Mouse (Mus musculus): Measurements from ENCODE around the gene Palld.

Gene Palld

DNA sequence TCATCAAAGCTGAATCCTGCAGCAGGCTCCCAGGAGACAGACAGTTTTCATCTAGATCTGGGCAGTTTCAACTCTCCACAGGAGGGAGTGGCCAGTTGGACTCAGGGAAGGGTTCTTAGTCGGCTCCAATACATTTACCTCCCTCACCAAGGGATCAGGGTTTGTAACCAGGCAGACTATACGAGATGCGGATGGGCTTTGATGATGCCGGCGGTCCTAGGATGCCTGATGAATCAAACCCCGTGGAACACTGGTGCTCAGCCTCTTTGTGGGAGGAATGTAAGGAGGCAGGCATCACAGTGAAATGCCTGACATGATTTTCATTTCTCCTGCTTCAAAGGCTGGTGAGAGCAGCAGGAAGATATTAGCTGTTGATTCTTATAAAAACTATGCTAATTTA is 347.1 kb downstream of the Palld start:
- DNase-seq (ENCODE audit: low spot score in 2 of 2), result no peak

- DNase-seq (ENCODE audit: low spot score in 2 of 2), result no peak
Observed at GRCm38 (mm10) chr8:61552755-61553402, 349.6 kb downstream of the Palld start.

DNA sequence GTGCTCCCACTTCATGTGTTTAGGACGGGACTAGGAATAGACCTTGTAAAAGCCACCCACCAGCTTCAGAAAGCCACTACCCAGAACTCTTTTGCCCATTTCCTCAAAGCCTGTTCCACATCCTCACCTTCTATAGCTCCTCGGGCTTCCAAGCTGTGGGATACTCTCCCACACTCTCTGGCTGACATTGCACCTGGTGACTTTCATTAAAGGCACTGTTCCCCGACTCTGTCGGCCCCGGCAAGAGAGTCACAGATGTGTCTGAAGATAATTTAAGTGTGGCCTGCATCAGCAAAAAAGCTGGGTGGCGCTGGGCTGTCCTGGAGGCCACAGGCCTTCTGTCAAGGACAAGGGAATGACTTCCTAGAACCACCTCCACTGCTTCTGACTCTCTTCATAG is 350.3 kb downstream of the Palld start:
- no peak for DNase-seq (ENCODE audit: low spot score in 2 of 2)

DNA sequence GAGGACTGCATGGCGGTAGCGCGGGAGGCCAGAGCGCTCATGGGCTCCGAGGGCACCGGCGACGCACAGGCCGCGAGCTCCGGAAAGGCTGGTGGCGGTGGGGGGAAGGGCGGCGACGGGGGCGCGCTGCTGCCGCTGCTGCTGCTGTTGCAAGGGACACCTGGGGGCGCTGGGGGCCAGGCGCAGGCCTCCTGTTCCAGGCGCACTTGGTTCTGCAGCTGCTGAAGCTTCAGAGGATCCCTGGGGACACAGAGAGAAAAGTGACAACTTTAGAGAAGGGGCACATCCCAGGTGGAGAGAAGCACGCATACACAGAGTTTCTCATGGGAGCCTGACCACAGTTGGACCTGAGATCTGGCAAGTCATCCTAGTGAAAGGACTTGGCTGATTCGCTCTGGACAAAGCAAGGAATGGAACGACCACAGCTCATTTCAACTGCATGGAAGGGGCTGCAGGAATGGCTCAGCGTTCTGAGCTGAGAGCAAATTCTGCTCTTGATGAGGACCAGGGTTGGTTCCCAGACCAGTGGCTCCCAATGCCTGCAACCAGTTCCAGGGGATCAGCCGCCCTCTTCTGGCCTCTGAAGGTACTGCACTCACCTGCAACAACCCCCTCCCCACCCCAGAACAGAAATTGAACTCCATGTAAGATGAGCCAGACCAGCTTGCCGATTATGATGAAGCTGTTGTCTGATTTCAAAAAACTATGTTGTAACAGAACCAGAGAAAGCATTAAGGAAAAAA is 352.3 kb downstream of the Palld start:
- no peak for DNase-seq (ENCODE audit: low spot score in 2 of 2)

GRCm38 (mm10) chr8:61549585-61549984 is 352.9 kb downstream of the Palld start:
- DNase-seq (ENCODE audit: low spot score in 2 of 2), result no peak

GRCm38 (mm10) chr8:61539828-61540500 is 362.5 kb downstream of the Palld start:
- DNase-seq (ENCODE audit: low spot score in 2 of 2), result peak; percentile 42 to 67

DNA sequence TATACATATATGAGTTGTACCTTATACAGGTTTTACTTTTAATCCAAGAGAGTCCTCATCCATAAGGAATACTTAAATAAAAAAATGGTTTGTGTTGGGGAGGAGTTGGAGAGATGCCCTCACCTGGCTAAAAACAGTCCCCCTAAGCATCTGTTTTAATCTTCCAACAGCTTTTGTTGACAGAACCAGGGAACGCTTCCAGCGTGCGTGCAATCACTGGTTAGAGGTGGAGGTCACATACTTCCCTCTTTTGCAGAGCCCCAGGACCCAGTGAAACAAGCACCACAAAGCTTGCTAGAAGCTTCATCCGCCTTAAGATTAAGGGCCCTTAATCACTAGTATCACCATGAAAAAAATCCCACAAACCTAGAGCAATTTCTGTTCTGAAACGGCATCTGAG is 365.0 kb downstream of the Palld start:
- no peak for DNase-seq (ENCODE audit: low spot score in 2 of 2)

- DNase-seq (ENCODE audit: low spot score in 2 of 2), result no peak
Observed at GRCm38 (mm10) chr8:61535472-61535871, 367.0 kb downstream of the Palld start.

DNA sequence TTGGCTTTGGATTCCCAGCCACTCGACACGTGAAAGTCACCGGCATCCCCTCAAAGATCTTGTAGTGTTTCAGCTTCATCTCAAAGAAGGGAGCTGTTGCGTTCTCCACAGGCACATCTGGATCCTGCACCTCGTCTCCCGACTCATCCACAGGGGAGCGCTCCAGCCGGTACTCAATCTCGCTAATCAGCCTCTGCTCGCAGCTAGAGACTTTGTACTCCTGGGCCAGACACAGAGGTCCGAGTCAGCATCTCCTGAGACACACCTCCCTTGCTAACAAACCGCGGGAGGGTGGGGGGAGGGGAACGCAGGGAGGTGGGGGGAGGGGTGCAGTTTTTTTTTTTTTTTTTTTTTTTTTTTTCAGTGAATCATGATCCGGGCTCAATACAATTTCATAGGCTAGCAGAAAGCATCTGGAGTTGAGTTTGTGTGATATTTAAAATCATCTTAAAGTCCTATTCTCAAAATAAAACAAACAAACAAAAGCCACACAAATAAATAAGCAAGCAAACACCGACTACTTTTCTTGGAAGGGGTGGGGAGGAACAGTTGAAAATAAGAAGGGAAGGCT is 369.0 kb downstream of the Palld start:
- DNase-seq (ENCODE audit: low spot score in 2 of 2), result no peak

DNA sequence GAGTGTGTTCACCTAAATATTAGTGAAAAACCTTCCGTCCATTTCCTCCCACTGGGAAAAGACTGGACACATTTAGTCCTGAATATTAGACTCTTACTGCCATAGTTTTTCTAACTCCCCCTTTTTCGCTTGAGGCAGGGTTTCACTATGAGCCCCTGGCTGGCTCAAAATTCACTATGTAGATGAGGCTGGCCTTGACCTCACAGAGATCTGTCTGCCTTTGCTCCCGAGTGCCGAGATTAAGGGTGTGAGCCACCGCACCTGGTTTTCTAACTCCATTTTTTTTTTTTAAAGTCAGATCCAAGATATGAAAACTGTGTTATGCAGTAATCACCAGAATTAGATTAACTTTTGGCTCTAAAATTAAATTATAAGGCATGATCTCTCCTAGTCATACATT is 369.7 kb downstream of the Palld start:
- no peak for DNase-seq (ENCODE audit: low spot score in 2 of 2)

DNA sequence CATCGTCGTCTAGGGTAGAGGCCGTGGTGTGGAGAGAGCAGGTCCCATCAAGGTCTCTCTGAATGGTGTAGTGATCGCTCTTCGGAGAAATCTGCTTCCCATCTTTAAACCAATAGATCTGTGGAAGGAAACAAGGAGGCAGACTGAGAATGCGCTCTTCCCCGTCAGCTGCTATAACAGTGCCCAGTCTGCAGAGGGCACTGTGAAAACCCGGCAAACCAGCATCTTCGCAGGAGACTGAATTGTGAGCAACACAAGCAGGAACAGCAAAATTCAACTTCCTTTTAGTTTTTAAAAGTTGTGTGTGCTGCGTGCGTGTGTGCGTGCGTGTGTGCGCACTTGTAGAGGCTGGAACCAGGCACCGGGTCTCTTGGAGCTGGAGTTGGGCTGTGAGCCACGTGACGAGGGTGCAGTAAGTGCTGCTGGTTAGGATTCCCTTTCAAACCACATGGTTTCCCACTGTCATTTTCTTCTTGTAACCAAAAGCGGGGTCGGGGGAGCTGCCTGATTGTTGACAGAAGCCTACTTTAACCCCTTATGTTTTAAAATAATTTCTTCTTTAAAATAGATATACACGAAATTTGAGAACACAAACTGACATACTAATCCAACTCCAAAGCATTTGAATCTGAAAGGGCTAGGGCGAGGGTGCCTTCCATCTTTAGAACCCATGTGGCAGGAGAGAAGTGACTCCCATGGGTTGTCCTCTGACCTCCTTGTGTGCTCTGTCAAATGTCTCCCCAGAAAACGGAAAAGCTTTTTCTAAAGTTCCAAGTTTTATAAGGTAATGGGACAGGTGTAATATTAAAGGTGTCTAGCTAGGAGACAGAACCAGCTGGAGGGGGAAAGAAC is 370.3 kb downstream of the Palld start:
- no peak for DNase-seq (ENCODE audit: low spot score in 2 of 2)

DNA sequence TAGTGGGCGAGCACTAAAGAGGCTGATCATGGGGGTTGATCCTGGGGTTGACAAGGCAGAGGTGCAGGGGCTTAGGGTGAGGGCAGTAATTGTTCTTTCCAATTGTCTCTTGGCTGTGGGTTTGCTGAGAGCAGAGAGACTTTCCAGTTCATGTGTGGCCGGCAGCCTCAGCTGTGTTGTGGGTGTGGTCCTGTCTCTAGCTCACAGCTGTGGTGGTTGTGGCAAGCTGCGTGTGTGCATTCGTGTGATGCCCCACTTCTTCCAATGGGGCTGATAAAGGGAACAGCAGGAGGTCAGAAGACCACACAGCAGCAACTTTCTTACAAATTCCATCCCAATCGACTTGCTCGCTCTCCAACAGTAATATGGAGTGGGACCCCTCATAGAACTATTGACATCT is 373.8 kb downstream of the Palld start:
- DNase-seq (ENCODE audit: low spot score in 2 of 2), result no peak

DNA sequence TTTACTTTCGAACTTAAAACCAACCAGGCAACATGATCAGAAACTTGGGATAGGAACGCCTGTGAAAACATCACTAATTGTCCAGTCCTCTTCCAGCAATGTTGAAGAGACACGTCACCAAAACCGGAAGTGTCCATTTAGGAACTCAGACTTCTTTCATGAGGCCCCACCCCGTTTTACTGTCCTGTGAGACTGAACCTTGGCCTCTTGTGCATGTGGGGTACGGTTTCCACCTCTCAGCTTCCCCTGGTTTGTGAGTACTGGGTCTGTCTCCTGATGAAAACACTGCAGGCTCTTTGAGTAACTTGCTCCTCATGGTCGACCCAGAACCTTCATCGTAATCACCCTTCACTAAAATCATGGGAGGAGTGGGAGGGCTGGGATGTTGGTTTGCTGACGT is 374.3 kb downstream of the Palld start:
- DNase-seq (ENCODE audit: low spot score in 2 of 2), result no peak

GRCm38 (mm10) chr8:61527037-61527436 is 375.5 kb downstream of the Palld start:
- no peak for DNase-seq (ENCODE audit: low spot score in 2 of 2)

- DNase-seq (ENCODE audit: low spot score in 2 of 2), result no peak
Observed at GRCm38 (mm10) chr8:61522132-61522531, 380.4 kb downstream of the Palld start.

- no peak for DNase-seq (ENCODE audit: low spot score in 2 of 2)
Observed at GRCm38 (mm10) chr8:61517502-61518185, 384.8 kb downstream of the Palld start.

DNA sequence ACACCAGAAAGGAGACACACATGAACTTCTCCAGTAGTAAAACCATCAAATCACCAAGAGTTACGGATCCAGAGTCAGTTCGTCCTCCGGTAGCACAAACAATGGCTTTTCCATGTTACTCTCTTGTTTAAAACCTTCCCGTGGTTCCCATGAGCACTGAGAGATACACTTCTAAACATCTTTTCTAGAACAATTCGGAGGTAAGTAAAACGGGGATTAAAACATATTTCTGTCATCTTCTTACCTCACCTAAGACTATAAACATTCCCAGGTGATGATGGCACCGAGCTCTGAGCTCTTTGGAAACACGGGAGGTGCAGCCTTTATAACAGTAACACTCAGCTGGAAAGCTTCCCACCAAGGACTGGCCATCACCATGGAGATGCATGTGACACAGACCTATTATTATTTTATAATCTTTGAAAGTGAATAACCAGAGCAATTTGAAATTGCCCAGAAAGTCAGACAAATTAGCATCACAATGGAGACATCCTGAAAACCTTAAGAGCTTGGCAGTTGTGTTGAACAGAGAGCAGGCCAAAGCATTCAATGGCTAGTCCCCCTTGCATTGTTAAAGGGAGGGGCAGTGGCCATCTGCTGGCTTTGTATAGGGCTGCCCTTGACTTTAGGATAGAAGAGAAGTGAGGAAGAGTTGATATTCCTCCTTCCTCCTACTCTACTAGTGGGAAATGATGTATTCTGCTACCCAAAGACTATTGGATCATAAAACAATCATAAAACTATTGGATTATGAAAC is 385.6 kb downstream of the Palld start:
- DNase-seq (ENCODE audit: low spot score in 2 of 2), result no peak

- peak; percentile 49 to 63 for DNase-seq (ENCODE audit: low spot score in 2 of 2)
Observed at GRCm38 (mm10) chr8:61515931-61516744, 386.4 kb downstream of the Palld start.

DNA sequence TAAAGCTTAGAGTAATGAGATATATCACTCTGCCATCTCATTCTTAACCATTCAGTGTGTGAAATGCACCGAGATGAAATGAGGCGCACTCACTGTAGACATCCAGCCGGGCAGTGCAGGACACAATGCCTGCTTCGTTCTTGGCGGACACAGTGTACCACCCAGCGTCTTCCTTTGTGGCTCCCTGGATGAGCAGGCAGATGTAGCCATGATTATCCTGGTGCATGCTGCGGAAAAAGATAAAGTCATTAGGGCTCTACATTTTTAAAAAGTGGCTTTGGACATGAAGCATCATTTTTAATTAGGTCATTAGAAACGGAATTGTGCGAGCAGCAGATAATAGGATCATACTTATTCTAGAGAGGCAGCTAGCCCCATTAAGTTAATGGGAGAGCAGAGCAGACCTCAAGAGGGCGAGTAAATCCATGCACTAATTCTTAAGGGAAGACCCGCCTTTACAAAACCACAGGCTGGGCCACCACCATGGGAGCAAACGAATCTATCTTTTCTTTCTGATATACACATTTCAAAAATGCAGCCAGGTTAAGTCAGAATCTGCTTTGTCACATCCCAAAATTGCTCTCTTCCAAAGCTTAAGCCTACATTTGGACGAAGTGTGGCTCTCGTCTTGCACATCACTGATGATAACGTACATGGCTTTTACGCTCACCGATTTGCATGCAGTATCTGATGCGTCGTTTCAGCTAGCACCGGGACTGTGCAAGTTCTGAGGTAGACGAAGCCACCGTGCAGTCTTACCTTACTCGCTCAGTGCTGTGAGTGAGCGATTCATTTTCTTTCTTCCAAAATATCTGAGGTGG is 387.2 kb downstream of the Palld start:
- DNase-seq (ENCODE audit: low spot score in 2 of 2), result no peak

All from natural killer cell, adult 2 months (primary cell).